In the genomic region with DNA sequence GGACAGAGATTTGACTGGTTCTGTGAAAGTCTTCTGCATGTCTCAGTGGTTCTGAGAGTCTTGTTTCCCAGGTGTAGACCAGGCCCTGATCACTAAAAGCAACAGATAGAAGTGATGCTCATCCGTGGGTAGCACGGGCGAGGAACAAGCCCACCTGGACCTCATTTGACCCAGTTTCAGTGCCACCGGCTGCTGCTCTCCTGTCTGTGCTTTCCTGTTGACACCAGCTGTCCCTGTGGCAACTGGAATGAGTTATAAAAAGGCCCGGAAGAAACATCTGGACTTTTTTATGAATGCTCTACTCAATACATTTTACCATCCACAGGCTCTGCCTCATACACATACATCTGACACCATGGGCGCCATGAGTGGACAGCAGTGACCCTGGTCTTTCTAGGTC, we compare ENCODE assay signal across 24 mouse cellular contexts.
DNase-seq lines count a peak whose midpoint lies in the region; ATAC-seq lines count a peak whose summit lies in the region.
"Had no signal": no experiment of that assay in that cellular context is flagged by ENCODE, and none has a peak within 500 bp of the region (broad histone marks: within the 10 kb centered on the region; RNA-seq: fewer than 3 reads in every experiment).

No protein-coding gene starts in this region.

- no peak overlapping the region for H3K27ac ChIP-seq in embryonic facial prominence, embryonic 11.5 days (replicated peaks; ENCODE audit: low read depth, low read length)
- H3K27ac ChIP-seq in embryonic facial prominence, embryonic 10.5 days (replicated peaks) = no peak overlapping the region
- H3K27ac ChIP-seq: forebrain, embryonic 10.5 days; forebrain, embryonic 13.5 days; heart, embryonic 10.5 days; heart, embryonic 13.5 days; hindbrain, embryonic 14.5 days; hindbrain, postnatal 0 days had no signal

- no peak overlapping the region for H3K4me2 ChIP-seq in embryonic facial prominence, embryonic 11.5 days (ENCODE audit: low read depth, low read length)
- H3K4me2 ChIP-seq: forebrain, embryonic 13.5 days; heart, embryonic 13.5 days; hindbrain, embryonic 14.5 days had no signal

- H3K9ac ChIP-seq in embryonic facial prominence, embryonic 11.5 days (replicated peaks; ENCODE audit: low read length) = no peak overlapping the region
- H3K9ac ChIP-seq: forebrain, embryonic 13.5 days; heart, embryonic 13.5 days; hindbrain, embryonic 14.5 days had no signal

- no peaks in the 10 kb centered on the region for H3K4me1 ChIP-seq in embryonic facial prominence, embryonic 11.5 days (ENCODE audit: control insufficient read depth, insufficient read depth, low read length)
- H3K4me1 ChIP-seq in embryonic facial prominence, embryonic 10.5 days = peaks cover 9% of the 10 kb centered on the region
- H3K4me1 ChIP-seq: heart, embryonic 10.5 days; heart, embryonic 13.5 days had no signal

- no peaks in the 10 kb centered on the region for H3K9me3 ChIP-seq in embryonic facial prominence, embryonic 11.5 days (replicated peaks; ENCODE audit: control insufficient read depth, low read length)
- H3K9me3 ChIP-seq in embryonic facial prominence, embryonic 10.5 days = no peaks in the 10 kb centered on the region
- H3K9me3 ChIP-seq: forebrain, embryonic 10.5 days; forebrain, embryonic 13.5 days; heart, embryonic 10.5 days; heart, embryonic 13.5 days had no signal

- no peak for ATAC-seq in embryonic facial prominence, embryonic 11.5 days (replicated peaks; ENCODE audit: insufficient number of reproducible peaks, low FRiP score, low TSS enrichment, low read depth)
- ATAC-seq: forebrain, embryonic 13.5 days; forebrain, embryonic 16.5 days; hindbrain, postnatal 0 days; Patski had no signal

- no peaks in the 10 kb centered on the region for H3K27me3 ChIP-seq in embryonic facial prominence, embryonic 11.5 days (ENCODE audit: control insufficient read depth, insufficient read depth, low read length)
- no peaks in the 10 kb centered on the region for H3K27me3 ChIP-seq in embryonic facial prominence, embryonic 10.5 days (replicated peaks; ENCODE audit: low read depth, poor library complexity, severe bottlenecking)
- H3K27me3 ChIP-seq: forebrain, embryonic 13.5 days; heart, embryonic 13.5 days; Patski had no signal

- DNase-seq in embryonic facial prominence, embryonic 11.5 days (ENCODE audit: low spot score) = peak; percentile 39
- DNase-seq in embryonic facial prominence, embryonic 10.5 days (ENCODE audit: low spot score) = no peak
- DNase-seq in thymus, postnatal 0 days (ENCODE audit: low spot score) = peak; percentile 69
- DNase-seq in thymus, postnatal 25 days = peak; percentile 41
- no peak for DNase-seq in layer of hippocampus, adult 18-20 months (ENCODE audit: low spot score in 2 of 2)
- DNase-seq in urinary bladder, postnatal 25 days (ENCODE audit: low spot score) = no peak
- no peak for DNase-seq in spleen, postnatal 4 days (ENCODE audit: low spot score in 2 of 2)
- DNase-seq: adrenal gland, postnatal 10 days; adrenal gland, postnatal 36 days; cerebellum, adult 18-20 months; cerebellum, adult 9-10 months; cerebellum, postnatal 25 days; gastrocnemius, postnatal 14 days; heart, adult 18-20 months; heart, postnatal 14 days; heart, postnatal 4 days had no signal

- 50% methylated on average over 6 of the region's 6 CpGs for WGBS in embryonic facial prominence, embryonic 11.5 days
- WGBS in embryonic facial prominence, embryonic 10.5 days = 61% methylated on average over 6 of the region's 6 CpGs

- H3K36me3 ChIP-seq in embryonic facial prominence, embryonic 11.5 days (replicated peaks; ENCODE audit: control insufficient read depth, insufficient read depth, low read depth, low read length) = no peaks in the 10 kb centered on the region
- H3K36me3 ChIP-seq in embryonic facial prominence, embryonic 10.5 days (replicated peaks) = no peaks in the 10 kb centered on the region
- H3K36me3 ChIP-seq: forebrain, embryonic 10.5 days; heart, embryonic 10.5 days; heart, embryonic 13.5 days had no signal

- H3K4me3 ChIP-seq in embryonic facial prominence, embryonic 11.5 days (ENCODE audit: low read depth, low read length) = no peak overlapping the region
- no peak overlapping the region for H3K4me3 ChIP-seq in embryonic facial prominence, embryonic 10.5 days
- H3K4me3 ChIP-seq: forebrain, embryonic 10.5 days; forebrain, embryonic 13.5 days; heart, embryonic 10.5 days; heart, embryonic 13.5 days had no signal

Comparison
In these comparisons a context has a peak if more than half of its experiments do, and no peak if none do; other contexts are left out.
1. DNase-seq: peak in embryonic facial prominence, embryonic 11.5 days (single experiment), thymus, postnatal 0 days (single experiment) and thymus, postnatal 25 days (single experiment); none in embryonic facial prominence, embryonic 10.5 days (single experiment), layer of hippocampus, adult 18-20 months (0 of 2), urinary bladder, postnatal 25 days (single experiment) and spleen, postnatal 4 days (0 of 2).